Mouse (Mus musculus) spleen, postnatal 10 days (tissue): ENCODE data around the gene Vmn1r16.
"Not testable (repeated sequence)": the region's sequence is repeated elsewhere in the genome, so short reads cannot be mapped to it uniquely, and the experiment has no call there.

Experiments used
- DNase-seq, 2 experiments: peaks; one replicate each; pipeline ENCODE4 v3.0.0; 2021 to 2022; ENCODE audit warnings: low spot score in 2 of 2

Gene Vmn1r16

DNA sequence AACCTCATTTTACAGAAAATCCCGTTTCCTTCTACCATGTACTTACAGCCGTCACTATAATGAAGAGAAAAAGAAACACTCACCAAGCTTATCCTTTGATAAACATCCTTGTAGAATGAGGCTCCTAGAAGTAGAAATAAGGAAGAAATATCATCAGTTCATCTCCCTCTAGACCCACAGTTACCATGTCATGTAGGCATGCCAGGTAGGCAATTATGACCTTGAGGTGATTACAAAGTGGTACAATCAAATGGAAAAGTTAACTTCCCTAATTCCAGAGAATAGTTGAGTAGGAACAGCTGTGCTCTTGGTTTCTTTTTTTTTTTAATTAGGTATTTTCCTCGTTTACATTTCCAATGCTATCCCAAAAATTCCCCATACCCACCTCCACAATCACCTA is at the start of gene Vmn1r16:
Vmn1r16 (minus strand) TSS at position 101 of the 400 bp plus-strand sequence.
- DNase-seq = no peak

DNA sequence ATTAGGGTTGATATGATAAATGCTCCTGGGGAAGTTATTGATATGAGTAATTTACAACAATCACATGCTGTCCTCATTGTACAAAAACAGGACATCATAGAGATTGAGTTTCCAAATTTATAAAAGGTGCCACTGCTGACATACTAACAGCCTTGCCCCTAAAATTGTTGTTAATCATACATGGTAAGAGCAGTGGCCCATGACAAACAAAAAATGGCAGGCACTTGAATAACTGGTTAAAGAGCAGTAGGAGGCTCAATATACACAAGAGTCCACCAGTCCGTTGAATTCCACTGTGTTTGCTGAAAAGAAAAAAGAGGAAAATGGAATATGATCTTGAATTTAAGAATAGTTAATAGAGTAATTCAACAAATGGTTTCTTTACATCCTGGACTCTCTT is 38.2 kb upstream of the Vmn1r16 start:
- no peak for DNase-seq

DNA sequence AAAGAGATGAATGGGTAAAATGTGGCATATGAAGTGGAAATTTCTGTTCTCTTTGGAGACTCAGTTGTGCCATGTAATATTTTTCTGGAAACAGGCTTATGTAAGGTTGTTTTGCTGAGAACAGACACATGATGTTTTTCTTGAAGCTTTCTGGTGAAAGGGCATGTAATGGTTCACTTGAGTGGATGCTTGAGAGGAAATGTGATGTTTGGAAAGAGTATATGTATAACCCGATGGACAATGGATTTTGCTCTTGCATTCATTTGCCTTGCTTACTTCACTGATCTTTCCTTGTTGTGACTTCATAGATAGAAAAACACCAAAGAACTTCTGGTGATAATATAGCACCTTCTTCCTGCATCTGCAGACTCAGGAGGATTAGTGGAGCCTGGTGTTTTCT is 36.6 kb upstream of the Vmn1r16 start:
- DNase-seq = not testable (repeated sequence)

DNA sequence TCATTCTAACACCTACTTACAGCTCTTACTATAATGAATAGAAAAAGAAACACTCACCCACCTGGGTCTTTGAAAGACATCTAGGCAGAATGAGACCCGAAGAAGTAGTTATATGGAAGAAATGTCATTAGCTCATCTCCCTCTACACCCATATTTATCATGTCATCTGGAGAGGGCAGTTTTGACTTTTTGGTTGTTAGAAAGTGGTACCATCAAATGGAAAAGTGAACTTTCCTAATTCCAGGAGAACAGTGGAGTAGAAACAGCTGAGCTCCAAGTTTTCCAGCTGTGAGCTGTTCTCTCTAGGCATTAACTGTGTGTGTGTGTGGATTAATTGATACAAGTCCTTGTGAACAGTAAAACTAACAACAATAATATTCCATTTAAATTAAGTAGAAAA is 34.3 kb upstream of the Vmn1r16 start, which contains the start of gene Vmn1r17:
Vmn1r17 (minus strand) TSS at position 101 of the 400 bp plus-strand sequence.
- no peak for DNase-seq

DNA sequence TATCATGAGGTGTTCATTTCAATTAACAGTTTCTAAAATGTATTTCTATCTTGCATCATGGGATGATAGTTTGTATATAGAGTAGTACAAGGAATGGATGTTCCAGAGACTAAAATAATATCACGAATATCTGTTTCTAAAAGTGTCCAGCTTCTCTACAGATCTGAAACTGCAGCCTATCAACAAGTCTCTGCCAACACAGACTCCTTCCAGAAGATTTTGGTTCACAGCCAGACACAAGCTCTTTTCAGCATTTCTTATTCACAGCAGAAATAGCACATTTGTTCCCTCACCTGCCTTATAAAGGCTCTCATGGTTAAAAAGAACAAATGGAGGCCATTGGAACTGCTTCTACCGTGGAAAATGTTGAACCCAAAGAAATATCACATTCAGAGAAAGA is 27.6 kb upstream of the Vmn1r16 start:
- DNase-seq = no peak

DNA sequence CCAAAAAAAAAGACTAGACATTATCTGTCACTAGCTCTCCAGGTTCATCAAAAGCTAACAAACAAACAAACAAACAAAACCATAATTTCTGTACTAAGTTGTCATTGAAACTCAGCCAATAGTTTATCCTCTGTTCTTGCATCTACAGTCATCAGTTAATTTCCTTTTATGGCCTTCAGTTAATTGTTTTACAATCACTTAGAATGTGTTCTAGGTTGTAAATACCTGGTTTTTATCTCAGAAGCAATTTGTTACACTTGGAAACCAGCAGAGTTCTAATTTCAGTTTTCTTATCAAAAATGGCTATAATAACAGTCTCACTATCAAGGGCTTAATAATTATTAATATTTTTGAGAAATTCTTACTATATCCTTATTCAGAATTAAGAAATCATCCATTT is 3.1 kb downstream of the Vmn1r16 start:
- no peak for DNase-seq

DNA sequence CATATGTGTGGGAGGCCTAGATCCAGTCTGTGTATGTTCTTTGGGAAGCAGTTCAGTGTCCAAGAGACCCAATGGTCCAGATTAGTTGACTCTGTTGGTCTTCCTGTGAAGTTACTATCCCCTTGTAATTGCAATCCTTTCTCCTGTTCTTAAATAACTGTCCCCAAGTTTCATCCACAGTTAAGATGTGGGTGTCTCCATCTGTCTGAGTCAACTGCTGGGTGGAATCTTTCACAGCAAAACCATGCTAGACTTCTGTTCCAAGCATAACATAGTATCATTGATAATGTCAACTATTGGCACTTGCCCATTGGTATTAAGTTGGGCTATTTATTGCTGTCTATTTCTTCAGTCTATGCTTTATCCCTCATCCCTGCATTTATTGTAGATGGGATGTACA is 50.3 kb downstream of the Vmn1r16 start:
- DNase-seq = no peak

DNA sequence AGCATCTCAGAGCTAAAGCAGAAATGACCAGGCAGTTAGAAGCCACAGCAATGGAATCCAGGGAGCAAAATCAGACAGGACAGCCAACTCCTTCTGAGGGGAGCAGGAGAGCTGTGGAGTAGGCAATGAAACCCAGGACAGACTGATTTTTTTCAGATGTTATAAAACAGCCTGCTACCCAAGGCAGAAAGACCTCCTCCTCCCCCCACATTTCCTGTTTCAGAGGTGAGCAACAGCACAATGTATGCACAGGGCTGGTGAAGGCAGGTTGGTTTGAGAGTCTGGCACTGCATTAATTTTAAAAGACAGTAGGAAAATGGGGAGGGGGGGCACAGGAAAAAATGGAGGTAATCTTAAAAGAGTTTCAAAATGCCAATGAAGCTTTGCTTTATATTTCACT is 56.8 kb downstream of the Vmn1r16 start:
- no peak for DNase-seq

DNA sequence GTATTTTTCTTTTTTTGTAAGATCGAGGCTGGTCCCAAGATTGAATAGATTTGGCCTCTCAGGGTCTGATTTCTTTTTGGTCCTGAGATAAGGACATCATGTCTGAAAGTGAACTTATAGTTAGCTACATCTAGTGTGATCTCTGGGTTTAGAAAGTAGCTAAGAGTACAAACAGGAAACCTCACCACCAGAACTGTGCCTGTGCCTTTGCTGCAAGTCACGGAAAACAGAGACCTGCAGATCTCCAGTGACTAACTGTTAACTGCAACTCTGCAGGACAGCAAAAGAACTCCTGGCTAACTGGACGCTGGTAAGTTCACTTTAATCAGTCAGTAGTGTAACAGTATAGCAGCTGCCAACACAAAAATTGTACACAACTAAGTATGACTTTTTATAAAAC is 57.4 kb downstream of the Vmn1r16 start:
- no peak for DNase-seq
